Mouse (Mus musculus) neural tube, embryonic 11.5 days (tissue): ENCODE results near the gene Ehd1. TPM values are rescaled to one million over a fixed set of nuclear protein-coding genes. Genes with fewer than 3 reads are reported as not detected.
A peak's percentile ranks its signal among the peaks of the same experiment; 100 is the strongest.

Experiments used
- ATAC-seq: fragments of 200-750 bp; cut with Nextera tagmentation; 2 replicates; pipeline ENCODE4 v1.8.0; 2017; ENCODE audit warnings: moderate number of reproducible peaks, mild to moderate bottlenecking, moderate TSS enrichment, moderate library complexity; ENCODE audit not compliant: insufficient read depth, low FRiP score, low TSS enrichment
- DNase-seq: peaks from one replicate; pipeline ENCODE4 v3.0.0-alpha.2; 2015; ENCODE audit warnings: low spot score
- H3K27ac ChIP-seq: fragments of 300-500 bp; sonication (generic); 2 replicates; pipeline ENCODE4 v1.5.1; 2014; ENCODE audit warnings: low read depth, mild to moderate bottlenecking, low read length
- H3K27me3 ChIP-seq: fragments of 300-500 bp; sonication (generic); 2 replicates; pipeline ENCODE4 v1.6.1; 2014; ENCODE audit warnings: mild to moderate bottlenecking, low read length, mixed read lengths; ENCODE audit not compliant: control insufficient read depth, insufficient read depth
- H3K36me3 ChIP-seq: fragments of 300-500 bp; sonication (generic); 2 replicates; pipeline ENCODE4 v1.6.1; 2014; ENCODE audit warnings: mild to moderate bottlenecking, low read length, moderate library complexity, mixed read lengths; ENCODE audit not compliant: control insufficient read depth, insufficient read depth
- H3K4me1 ChIP-seq: fragments of 300-500 bp; sonication (generic); 2 replicates; pipeline ENCODE4 v1.6.1; 2014; ENCODE audit warnings: low read length, mixed read lengths; ENCODE audit not compliant: control insufficient read depth, insufficient read depth
- H3K4me2 ChIP-seq: fragments of 300-500 bp; sonication (generic); 2 replicates; pipeline ENCODE4 v1.6.1; 2014; ENCODE audit warnings: low read depth, mild to moderate bottlenecking, moderate library complexity
- H3K4me3 ChIP-seq: fragments of 300-500 bp; sonication (generic); 2 replicates; pipeline ENCODE4 v1.5.1; 2014; ENCODE audit warnings: low read depth, low read length
- H3K9ac ChIP-seq: fragments of 300-500 bp; sonication (generic); 2 replicates; pipeline ENCODE4 v1.6.1; 2014; ENCODE audit warnings: mild to moderate bottlenecking, low read length
- H3K9me3 ChIP-seq: fragments of 300-500 bp; sonication (generic); 2 replicates; pipeline ENCODE4 v1.6.1; 2016; ENCODE audit warnings: low read length; ENCODE audit not compliant: control insufficient read depth
- WGBS: fragments of 180-500 bp; shearing (Covaris S2); extraction: QIAGEN DNeasy Blood & Tissue Kit; methylation state at CpG from one replicate; pipeline ENCODE4 v1.1.7; 2014; 5-methylcytosine and 5-hydroxymethylcytosine counted together
- polyA plus RNA-seq: library from polyadenylated mRNA; unstranded; fragments of >200 nt; fragmentation: Nextera tagmentation; extraction: Ambion mirVana; gene quantifications from 2 replicates; pipeline ENCODE4 v1.2.1, GENCODE M21; 2014

Gene Ehd1
- polyA plus RNA-seq, 1 experiment from 2014 or later, result 82.2 TPM

DNA sequence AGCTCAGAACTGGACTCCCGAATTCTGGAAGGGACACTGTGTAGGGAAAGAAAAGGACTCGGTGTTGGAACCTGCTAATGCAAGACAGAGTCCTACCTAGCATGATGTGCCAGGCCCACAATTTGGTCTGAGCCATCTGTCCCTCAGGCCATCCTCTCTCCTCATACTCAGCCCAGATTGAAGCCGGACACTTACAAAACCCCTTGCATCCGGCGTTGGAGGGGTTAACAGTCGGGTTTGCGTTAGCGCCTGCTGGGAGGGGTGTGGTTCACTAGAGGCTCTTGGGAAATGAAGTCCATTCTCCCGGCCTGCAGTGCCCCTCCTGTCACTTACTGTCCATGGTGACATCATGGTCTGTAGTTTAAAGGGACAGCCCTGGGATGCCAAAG is 40.5 kb upstream of the Ehd1 start:
- Histone ChIP-seq H3K36me3 (0 out of 2 replicates have a peak, but pooled peaks cover 2% of the 10 kb centered on the region), H3K27ac (0 out of 2 replicates have a peak overlapping the region, but pooled peaks have one; percentile 30), H3K9me3 (no peaks in the 10 kb centered on the region), H3K4me2 (peak overlapping the region; percentile 53), H3K4me1 (peaks cover 8% of the 10 kb centered on the region), H3K4me3 (peak overlapping the region; percentile 79), H3K9ac (peak overlapping the region; percentile 85), H3K27me3 (no peaks in the 10 kb centered on the region)
- peak; percentile 92 for DNase-seq
- WGBS, result 0% methylated on average over 9 of the region's 9 CpGs
- peak; percentile 85 for ATAC-seq

DNA sequence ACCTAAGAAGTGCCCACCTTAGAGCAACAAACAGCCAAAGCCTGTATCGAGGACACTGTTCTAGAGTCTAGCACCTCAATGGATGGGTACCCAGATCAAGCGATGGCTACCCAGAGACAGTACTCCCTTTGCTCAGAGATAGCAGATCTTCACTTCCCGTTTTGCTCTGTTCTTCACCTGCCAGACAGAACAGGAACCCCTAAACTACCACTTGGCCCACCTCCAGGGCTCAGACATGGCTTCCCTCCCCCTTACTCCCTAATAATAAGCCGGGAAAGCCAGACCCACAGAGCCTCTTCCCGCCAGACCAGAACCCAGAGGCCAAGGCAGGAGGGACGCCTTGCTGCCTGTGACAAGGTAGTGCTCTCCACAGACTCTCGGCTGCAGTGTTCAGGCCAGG is 39.7 kb upstream of the Ehd1 start:
- Histone ChIP-seq H3K4me1 (peaks cover 8% of the 10 kb centered on the region), H3K27ac (no peak overlapping the region)
- WGBS, result 68% methylated on average over 7 of the region's 7 CpGs

DNA sequence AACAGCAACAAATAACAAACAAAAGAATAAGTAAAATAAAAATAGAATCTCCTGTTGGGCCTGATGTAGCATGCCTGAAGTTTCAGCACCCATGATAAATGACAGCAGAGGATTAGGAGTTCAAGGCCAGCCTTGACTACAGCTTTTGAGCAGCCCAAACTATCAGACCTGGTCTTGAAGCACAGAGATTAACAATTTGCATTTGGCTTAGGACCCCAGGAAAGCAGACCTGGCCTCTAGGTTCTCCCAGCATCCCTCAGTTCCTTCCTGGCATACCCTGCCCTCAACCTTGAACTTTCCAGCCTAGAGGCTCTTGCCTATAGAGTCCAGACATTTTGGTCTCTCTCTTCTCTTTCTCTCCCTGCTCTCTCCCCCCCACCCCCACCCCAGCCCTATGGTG is 37.8 kb upstream of the Ehd1 start:
- no peaks in the 10 kb centered on the region for H3K27me3 ChIP-seq
- no peak for DNase-seq
- no peak overlapping the region for H3K4me2 ChIP-seq
- peaks cover 12% of the 10 kb centered on the region for H3K4me1 ChIP-seq
- no peaks in the 10 kb centered on the region for H3K9me3 ChIP-seq
- H3K9ac ChIP-seq, result no peak overlapping the region
- 0 out of 2 replicates have a peak, but pooled peaks cover 2% of the 10 kb centered on the region for H3K36me3 ChIP-seq
- no peak overlapping the region for H3K4me3 ChIP-seq
- no peak for ATAC-seq
- no peak overlapping the region for H3K27ac ChIP-seq

More for the DNA sequence above, 39.7 kb upstream of the Ehd1 start:
- no peak for ATAC-seq
- Histone ChIP-seq H3K4me3 (no peak overlapping the region), H3K9ac (no peak overlapping the region), H3K4me2 (no peak overlapping the region), H3K36me3 (0 out of 2 replicates have a peak, but pooled peaks cover 2% of the 10 kb centered on the region), H3K9me3 (no peaks in the 10 kb centered on the region), H3K27me3 (no peaks in the 10 kb centered on the region)
- DNase-seq, result no peak

DNA sequence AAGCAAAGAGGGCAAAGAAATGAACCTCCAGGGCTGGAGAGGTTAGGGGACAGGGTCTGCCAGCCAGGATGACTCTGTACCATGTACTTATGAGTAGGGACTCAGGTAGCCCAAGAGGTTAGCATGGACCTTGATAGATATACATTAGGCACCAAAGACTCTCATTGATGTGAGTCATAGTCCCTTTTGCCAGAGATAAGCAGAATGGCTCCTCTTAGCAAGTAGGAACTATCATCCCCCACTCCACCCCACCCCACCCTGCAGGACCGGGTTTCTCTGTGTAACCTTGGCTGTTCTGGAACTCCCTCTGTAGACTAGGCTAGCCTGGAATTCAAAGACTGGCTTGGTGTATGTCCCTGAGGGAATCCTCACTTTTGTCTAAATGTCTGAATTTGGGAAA is 36.4 kb upstream of the Ehd1 start:
- Histone ChIP-seq H3K9ac (no peak overlapping the region), H3K4me1 (peaks cover 5% of the 10 kb centered on the region; the same call in 1 of the 2 replicates), H3K9me3 (no peaks in the 10 kb centered on the region), H3K27me3 (no peaks in the 10 kb centered on the region), H3K4me2 (no peak overlapping the region), H3K27ac (no peak overlapping the region), H3K36me3 (no peaks in the 10 kb centered on the region), H3K4me3 (no peak overlapping the region)
- DNase-seq (no peak), ATAC-seq (no peak)
- WGBS, result 82% methylated on average over 1 of the region's 1 CpGs

DNA sequence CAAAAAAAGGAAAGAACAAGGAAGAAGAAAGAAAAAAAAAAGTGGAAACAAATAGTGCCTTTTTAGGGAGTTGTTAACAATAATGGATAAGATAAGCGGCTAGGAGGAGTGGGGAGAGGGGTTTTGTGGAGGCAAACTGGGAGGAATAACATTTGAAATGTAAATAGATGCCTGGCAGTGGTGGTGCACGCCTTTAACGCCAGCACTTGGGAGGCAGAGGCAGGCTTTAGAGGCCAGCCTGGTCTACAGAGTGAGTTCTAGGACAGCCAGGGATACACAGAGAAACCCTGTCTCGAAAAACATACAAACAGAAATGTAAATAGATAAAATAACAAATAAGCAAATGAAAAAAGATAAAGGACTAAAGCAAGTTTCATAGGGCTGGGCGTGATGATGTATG is 35.8 kb upstream of the Ehd1 start:
- no peak overlapping the region for H3K27ac ChIP-seq
- no peak for DNase-seq
- H3K9ac ChIP-seq, result no peak overlapping the region
- 35% methylated on average over 5 of the region's 5 CpGs for WGBS
- H3K4me1 ChIP-seq, result peaks cover 4% of the 10 kb centered on the region; the same call in 1 of the 2 replicates
- H3K36me3 ChIP-seq, result no peaks in the 10 kb centered on the region
- no peak overlapping the region for H3K4me2 ChIP-seq
- no peaks in the 10 kb centered on the region for H3K9me3 ChIP-seq
- H3K27me3 ChIP-seq, result no peaks in the 10 kb centered on the region
- H3K4me3 ChIP-seq, result no peak overlapping the region
- ATAC-seq, result no peak

DNA sequence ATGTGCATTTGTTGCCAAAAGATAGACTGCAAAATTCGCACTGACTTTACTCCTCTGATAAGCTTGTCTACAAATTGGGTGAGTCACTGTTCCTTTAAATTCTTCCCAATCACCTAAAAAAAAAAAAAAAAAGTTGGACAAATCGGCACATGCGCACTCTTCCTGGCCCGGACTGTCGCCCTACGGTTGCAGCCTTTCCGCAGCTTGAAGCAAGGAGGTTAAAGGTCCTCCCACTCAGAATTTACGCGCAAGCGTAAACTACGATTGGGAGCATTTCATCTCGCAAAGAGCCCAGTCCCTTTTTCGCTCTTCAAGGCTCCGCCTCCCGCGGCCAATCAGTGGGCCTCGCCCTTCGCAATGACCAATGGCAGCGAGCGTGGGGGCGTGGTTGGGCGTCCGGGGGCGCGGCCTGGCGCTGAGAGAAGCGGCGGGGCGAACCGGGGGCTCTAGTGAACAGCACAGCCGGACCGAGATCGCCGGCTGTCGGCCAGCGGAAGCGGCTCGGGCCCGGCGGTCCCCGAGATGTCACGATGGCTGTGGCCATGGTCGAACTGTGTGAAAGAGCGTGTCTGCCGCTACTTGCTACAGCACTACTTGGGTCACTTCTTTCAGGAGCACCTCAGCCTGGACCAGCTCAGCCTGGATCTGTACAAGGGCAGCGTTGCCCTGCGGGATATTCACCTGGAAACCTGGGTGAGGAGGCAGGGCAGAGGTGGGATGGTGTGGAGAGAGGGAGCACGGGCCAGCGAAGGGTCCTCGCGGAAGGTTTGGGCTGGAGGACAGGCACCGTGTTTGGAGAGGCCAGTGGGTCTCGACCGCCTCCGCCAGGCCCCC is 35.0 kb upstream of the Ehd1 start, which contains the start of gene Atg2a:
Atg2a (plus strand) TSS at position 395 of the 834 bp plus-strand sequence.
- DNase-seq, result peak; percentile 99
- WGBS, result under 1% methylated on average over 55 of the region's 55 CpGs

DNA sequence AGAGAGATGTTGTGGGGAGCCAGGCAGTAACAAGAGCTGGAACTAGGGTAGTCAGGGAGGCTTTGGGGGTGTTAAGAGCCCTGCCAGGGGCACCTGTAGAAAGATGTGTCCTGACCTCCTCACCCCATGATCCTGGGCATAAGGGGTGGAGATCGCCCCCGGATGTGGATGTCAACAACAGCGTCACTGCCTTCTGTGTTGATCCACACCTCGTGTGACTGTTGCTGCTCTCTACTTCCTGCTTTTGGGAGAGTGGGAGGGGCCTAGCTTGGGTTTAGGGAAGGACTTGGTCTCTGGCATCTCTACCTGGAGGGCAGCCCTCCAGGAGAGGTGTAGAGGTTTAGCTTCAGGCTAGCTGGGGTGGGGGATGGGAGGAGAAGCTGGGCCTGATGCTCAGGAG is 34.2 kb upstream of the Ehd1 start:
- Histone ChIP-seq H3K4me3 (peak overlapping the region; percentile 79), H3K27me3 (no peaks in the 10 kb centered on the region), H3K4me2 (peak overlapping the region; percentile 76), H3K36me3 (peaks cover 5% of the 10 kb centered on the region; the same call in 1 of the 2 replicates), H3K9ac (peak overlapping the region; percentile 81), H3K9me3 (no peaks in the 10 kb centered on the region), H3K27ac (no peak overlapping the region), H3K4me1 (peaks cover 4% of the 10 kb centered on the region; the same call in 1 of the 2 replicates)
- WGBS, result 2% methylated on average over 4 of the region's 4 CpGs
- ATAC-seq (no peak), DNase-seq (no peak)

More for the DNA sequence above, 35.0 kb upstream of the Ehd1 start, which contains the start of gene Atg2a:
- Histone ChIP-seq H3K4me3 (peak within 1 kb of the TSS; percentile 79), H3K4me1 (peaks cover 4% of the 10 kb centered on the region; the same call in 1 of the 2 replicates), H3K27ac (no peak within 1 kb of the TSS), H3K27me3 (no peaks in the 10 kb centered on the region), H3K9me3 (no peaks in the 10 kb centered on the region), H3K36me3 (peaks cover 3% of the 10 kb centered on the region; the same call in 1 of the 2 replicates), H3K4me2 (peak within 1 kb of the TSS; percentile 76), H3K9ac (peak within 1 kb of the TSS; percentile 81)
- ATAC-seq, result peak; percentile 90

DNA sequence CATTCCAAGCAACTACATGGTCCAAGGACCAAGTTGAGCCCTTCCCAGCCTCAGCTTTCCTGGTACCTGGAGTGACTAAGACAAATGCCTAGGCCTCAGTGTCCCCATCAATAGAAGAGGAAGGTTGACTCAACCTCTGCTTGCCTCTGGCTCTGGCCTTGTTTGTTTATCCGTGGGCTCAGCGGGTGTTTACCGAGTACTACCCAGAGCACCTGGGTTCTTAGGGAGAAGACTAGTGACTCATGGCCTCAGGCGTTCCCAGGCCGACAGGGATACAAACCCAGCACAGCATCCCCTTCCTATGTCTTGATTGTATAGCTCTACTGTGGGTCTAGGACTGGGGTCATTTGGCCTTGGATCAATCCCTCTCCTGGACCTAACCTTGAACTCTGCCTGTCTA is 33.3 kb upstream of the Ehd1 start:
- Histone ChIP-seq H3K36me3 (peaks cover 7% of the 10 kb centered on the region; the same call in 1 of the 2 replicates), H3K9me3 (no peaks in the 10 kb centered on the region), H3K27me3 (no peaks in the 10 kb centered on the region), H3K9ac (no peak overlapping the region), H3K4me1 (peaks cover 4% of the 10 kb centered on the region; the same call in 1 of the 2 replicates), H3K4me3 (no peak overlapping the region), H3K27ac (no peak overlapping the region), H3K4me2 (no peak overlapping the region)
- DNase-seq (no peak), ATAC-seq (no peak)
- WGBS, result 87% methylated on average over 5 of the region's 5 CpGs
